Mouse (Mus musculus): ENCODE results near the gene Ltb. TPM values are rescaled to one million over a fixed set of nuclear protein-coding genes. Genes with fewer than 3 reads are reported as not detected.

Gene Ltb
- polyA plus RNA-seq, 1 experiment from 2014 or later, result 1.2 TPM

DNA sequence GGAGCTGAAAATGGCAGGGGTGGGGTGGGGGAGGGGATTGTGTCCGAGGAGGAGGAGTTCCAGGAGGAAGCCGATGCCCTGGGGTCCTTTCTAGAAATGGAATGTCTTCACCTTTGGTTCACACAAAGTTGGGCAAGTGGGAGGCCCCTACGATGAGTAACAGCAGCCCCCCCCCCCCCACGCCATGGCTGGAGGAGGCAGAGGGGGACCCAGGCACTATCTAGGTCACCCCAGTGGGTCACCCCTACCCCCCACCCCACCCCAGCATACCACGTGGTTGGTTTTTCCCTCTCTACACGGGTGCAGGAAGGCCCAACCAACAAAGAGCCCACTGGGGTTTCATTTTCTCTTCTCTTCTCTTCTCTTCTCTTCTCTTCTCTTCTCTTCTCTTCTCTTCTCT, 2.9 kb downstream of the Ltb start:
- Histone ChIP-seq H3K27me3 (replicated peaks) (peaks cover 74% of the 10 kb centered on the region), H3K9ac (no peak overlapping the region), H3K9me3 (replicated peaks) (no peaks in the 10 kb centered on the region), H3K4me1 (peaks cover 49% of the 10 kb centered on the region), H3K4me2 (no peak overlapping the region), H3K36me3 (no peaks in the 10 kb centered on the region), H3K4me3 (no peak overlapping the region), H3K27ac (no peak overlapping the region)
- ATAC-seq, result no peak
- 14% methylated on average over 5 of the region's 6 CpGs for WGBS (ENCODE audit: insufficient replicate concordance)

DNA sequence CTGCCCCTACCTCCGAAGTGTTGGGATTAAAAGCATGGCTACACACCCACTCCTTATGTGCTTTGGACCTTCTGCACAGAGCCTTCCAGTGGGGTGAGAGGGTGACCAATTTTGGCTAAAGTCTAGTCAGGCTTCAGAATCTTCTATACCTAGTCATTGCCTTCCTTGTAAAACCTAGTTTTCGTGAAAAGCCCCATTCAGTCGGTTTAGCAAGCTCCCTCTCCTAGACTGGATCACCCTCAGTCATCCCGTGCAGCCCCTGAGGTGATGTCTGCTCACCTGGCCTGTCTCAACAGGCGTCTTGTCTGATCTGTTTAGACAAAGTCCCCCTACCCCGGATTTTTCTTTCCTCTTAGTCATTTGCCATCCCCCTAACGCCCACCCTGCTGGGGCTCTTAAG, 3.8 kb downstream of the Ltb start:
- no peak for ATAC-seq
- peaks cover 83% of the 10 kb centered on the region for H3K27me3 ChIP-seq (replicated peaks)
- no peaks in the 10 kb centered on the region for H3K36me3 ChIP-seq
- no peaks in the 10 kb centered on the region for H3K9me3 ChIP-seq (replicated peaks)
- no peak overlapping the region for H3K9ac ChIP-seq
- peaks cover 49% of the 10 kb centered on the region for H3K4me1 ChIP-seq
- 51% methylated on average over 7 of the region's 7 CpGs for WGBS (ENCODE audit: insufficient replicate concordance)
- H3K27ac ChIP-seq, result no peak overlapping the region
- H3K4me3 ChIP-seq, result no peak overlapping the region
- no peak overlapping the region for H3K4me2 ChIP-seq

DNA sequence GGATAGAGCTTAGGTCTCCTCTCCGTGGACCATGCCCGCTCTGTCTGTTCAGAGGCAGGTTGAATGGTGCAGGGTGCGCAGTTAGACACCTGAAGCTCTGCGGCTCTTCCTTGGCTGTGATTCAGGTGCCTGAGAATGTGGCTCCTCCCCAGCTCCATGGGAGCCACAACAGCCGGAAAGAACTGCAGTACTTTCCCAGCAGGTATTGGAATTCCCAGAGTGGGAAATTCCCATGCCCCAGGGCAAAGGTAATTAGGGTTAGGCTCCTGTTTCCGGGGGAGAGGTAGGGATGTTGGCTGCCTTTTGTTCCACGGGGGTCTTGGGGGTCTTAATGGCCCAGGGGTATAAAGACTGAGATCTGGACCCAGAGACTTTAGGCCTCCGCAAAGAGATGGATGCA, 4.7 kb downstream of the Ltb start:
- no peak for ATAC-seq
- no peaks in the 10 kb centered on the region for H3K9me3 ChIP-seq (replicated peaks)
- no peak overlapping the region for H3K4me3 ChIP-seq
- H3K4me2 ChIP-seq, result no peak overlapping the region
- 63% methylated on average over 8 of the region's 8 CpGs for WGBS (ENCODE audit: insufficient replicate concordance)
- no peak overlapping the region for H3K27ac ChIP-seq
- no peaks in the 10 kb centered on the region for H3K36me3 ChIP-seq
- peaks cover 85% of the 10 kb centered on the region for H3K27me3 ChIP-seq (replicated peaks)
- no peak overlapping the region for H3K9ac ChIP-seq
- H3K4me1 ChIP-seq, result peaks cover 46% of the 10 kb centered on the region

DNA sequence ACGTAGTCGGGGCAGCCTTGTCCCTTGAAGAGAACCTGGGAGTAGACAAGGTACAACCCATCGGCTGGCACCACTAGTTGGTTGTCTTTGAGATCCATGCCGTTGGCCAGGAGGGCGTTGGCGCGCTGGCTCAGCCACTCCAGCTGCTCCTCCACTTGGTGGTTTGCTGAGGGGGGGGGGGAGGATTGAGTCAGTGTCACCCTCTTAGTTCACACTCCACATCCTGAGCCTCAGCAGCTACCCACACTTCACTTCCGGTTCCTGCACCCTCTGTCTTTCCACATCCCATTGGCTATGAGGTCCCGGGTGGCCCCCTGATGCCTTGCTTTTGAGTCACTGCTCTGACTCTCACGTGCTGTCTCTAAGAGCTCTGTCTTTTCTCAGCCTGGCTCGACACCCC, 6.2 kb downstream of the Ltb start:
- peaks cover 31% of the 10 kb centered on the region for H3K4me1 ChIP-seq
- H3K9me3 ChIP-seq (replicated peaks), result no peaks in the 10 kb centered on the region
- H3K36me3 ChIP-seq, result no peaks in the 10 kb centered on the region
- peaks cover 85% of the 10 kb centered on the region for H3K27me3 ChIP-seq (replicated peaks)
- no peak for ATAC-seq
- H3K4me3 ChIP-seq, result no peak overlapping the region; the same call in 1 of the 2 replicates
- no peak overlapping the region for H3K9ac ChIP-seq
- H3K27ac ChIP-seq, result 0 out of 2 replicates have a peak overlapping the region, but pooled peaks have one; percentile 24
- H3K4me2 ChIP-seq, result peak overlapping the region; percentile 44
- 39% methylated on average over 11 of the region's 11 CpGs for WGBS (ENCODE audit: insufficient replicate concordance)

DNA sequence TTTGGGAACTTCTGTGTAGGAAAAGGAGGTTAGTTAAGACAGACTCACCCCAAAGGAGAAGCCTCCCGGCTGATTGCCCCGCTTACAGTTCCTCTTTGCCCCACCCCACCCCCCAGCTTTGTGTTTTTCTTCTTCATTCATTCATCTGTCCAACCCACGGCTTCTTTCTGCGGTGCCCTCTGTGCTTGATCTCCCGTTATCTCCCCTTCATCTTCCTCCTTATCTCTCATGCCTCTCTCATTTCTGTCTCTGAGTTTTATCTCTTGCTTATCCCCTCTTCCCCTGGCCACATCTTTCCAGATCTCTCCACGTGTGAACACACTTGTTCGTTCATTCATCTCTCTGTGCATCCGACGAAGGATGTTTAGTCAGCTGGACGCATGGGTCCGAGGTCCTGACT, 6.9 kb downstream of the Ltb start:
- peaks cover 24% of the 10 kb centered on the region for H3K4me1 ChIP-seq
- no peaks in the 10 kb centered on the region for H3K36me3 ChIP-seq
- peak overlapping the region; percentile 32 for H3K4me3 ChIP-seq
- no peak for ATAC-seq
- peaks cover 79% of the 10 kb centered on the region for H3K27me3 ChIP-seq (replicated peaks)
- peak overlapping the region; percentile 44 for H3K4me2 ChIP-seq
- H3K9ac ChIP-seq, result no peak overlapping the region; the same call in 1 of the 2 replicates
- no peaks in the 10 kb centered on the region for H3K9me3 ChIP-seq (replicated peaks)
- H3K27ac ChIP-seq, result 0 out of 2 replicates have a peak overlapping the region, but pooled peaks have one; percentile 24
- whole genome bisulfite sequencing (ENCODE audit: insufficient replicate concordance), result 14% methylated on average over 11 of the region's 11 CpGs

DNA sequence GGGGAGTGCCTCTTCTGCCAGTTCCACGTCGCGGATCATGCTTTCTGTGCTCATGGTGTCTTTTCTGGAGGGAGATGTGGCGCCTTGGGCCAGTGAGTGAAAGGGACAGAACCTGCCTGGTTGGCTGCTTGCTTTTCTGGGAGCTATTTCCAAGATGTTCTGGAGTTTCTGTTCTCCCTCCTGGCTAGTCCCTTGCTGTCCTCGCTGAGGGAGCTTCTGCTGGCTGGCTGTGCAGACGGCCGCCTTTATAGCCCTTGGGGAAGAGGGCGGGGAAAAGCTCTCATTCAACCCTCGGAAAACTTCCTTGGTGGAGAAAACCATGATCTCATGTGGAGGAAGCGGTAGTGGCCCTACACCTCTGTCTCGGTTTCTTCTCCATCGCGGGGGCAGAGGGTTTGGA, 7.5 kb downstream of the Ltb start, which contains the start of gene Tnf:
Gene Tnf (minus strand): TSS at position 221 of the 400 bp plus-strand sequence.
- H3K9ac ChIP-seq, result no peak within 1 kb of the TSS; the same call in 1 of the 2 replicates
- H3K27ac ChIP-seq, result 0 out of 2 replicates have a peak within 1 kb of the TSS, but pooled peaks have one; percentile 24

DNA sequence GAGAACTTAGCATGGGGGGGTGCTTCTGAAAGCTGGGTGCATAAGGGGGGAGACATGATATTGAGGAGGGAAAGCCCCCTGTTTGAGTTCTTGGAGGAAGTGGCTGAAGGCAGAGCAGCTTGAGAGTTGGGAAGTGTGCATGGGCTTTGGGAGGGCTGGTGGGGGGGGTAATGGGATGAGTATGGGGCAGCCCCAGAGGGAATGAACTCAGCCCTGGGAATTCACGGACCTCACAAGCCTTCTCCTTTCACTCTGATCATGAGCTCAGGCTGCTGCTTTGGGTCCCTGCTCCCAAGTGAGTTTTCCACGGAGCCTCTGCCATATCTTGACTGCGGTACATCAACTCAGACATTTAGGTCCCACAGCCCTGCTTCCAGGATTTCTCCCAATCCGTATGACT, 8.2 kb downstream of the Ltb start:
- H3K27me3 ChIP-seq (replicated peaks), result peaks cover 68% of the 10 kb centered on the region
- WGBS (ENCODE audit: insufficient replicate concordance), result 57% methylated on average over 4 of the region's 4 CpGs
- H3K9ac ChIP-seq, result no peak overlapping the region
- peaks cover 15% of the 10 kb centered on the region; the same call in 1 of the 2 replicates for H3K4me1 ChIP-seq
- H3K9me3 ChIP-seq (replicated peaks), result no peaks in the 10 kb centered on the region
- ATAC-seq, result no peak
- no peaks in the 10 kb centered on the region for H3K36me3 ChIP-seq
- H3K4me3 ChIP-seq, result no peak overlapping the region
- no peak overlapping the region for H3K4me2 ChIP-seq
- no peak overlapping the region for H3K27ac ChIP-seq

More for the DNA sequence above, 7.5 kb downstream of the Ltb start, which contains the start of gene Tnf:
- Histone ChIP-seq H3K4me2 (peak within 1 kb of the TSS; percentile 44), H3K4me1 (peaks cover 19% of the 10 kb centered on the region; the same call in 1 of the 2 replicates), H3K27me3 (replicated peaks) (peaks cover 73% of the 10 kb centered on the region), H3K4me3 (peak within 1 kb of the TSS; percentile 32), H3K9me3 (replicated peaks) (no peaks in the 10 kb centered on the region), H3K36me3 (no peaks in the 10 kb centered on the region)
- no peak for ATAC-seq
- 9% methylated on average over 13 of the region's 13 CpGs for WGBS (ENCODE audit: insufficient replicate concordance)

DNA sequence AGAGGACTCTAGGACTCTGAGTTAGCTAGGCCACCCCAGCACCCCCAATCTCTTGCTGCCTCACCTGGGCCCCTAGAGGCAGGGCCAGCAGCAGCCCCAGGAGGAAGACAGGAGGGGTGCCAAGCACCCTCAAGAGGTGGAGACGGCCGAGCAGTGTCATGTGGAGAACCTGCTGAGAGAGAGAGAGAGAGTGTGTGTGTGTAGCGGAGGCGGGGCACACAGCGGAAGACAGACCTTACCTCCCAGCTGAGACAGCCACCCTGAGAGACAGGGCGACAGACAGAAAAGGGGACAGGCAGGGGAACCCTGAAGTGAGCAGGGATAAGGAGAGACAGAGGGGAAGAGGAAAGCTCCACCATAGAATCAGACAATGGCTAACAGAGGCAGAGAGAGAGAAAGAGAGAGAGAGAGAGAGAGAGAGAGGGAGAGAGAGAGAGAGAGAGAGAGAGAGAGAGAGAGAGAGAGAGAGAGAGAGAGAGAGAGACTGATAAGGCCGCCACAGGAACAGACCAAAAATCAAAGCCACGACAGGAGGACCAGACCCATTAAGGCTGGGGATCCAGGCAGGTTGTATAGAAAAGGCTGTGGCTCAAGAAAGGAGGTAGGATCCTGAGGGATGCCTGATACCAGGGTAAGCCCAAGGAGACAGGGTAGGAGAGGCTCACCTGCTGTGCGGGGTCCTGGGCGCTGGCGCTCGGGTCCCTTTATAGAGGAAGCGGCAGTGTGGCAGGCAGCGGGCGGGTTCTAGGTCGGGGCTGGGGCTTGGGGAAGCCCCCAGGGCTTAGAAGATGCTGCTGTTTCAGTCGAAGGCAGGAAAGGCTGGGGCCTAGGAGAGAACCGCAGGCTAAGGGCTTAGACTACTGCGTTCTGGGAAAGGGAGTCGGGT, 10.5 kb downstream of the Ltb start, which contains the start of gene Lta:
Gene Lta (minus strand): TSS at position 858 of the 886 bp plus-strand sequence.
- H3K27me3 ChIP-seq (replicated peaks), result peaks cover 58% of the 10 kb centered on the region
- no peaks in the 10 kb centered on the region for H3K36me3 ChIP-seq
- H3K4me2 ChIP-seq, result no peak within 1 kb of the TSS
- no peak within 1 kb of the TSS for H3K9ac ChIP-seq
- peaks cover 13% of the 10 kb centered on the region; the same call in 1 of the 2 replicates for H3K4me1 ChIP-seq
- H3K27ac ChIP-seq, result no peak within 1 kb of the TSS
- no peak within 1 kb of the TSS for H3K4me3 ChIP-seq
- WGBS (ENCODE audit: insufficient replicate concordance), result 30% methylated on average over 20 of the region's 20 CpGs
- H3K9me3 ChIP-seq (replicated peaks), result no peaks in the 10 kb centered on the region
- no peak for ATAC-seq

DNA sequence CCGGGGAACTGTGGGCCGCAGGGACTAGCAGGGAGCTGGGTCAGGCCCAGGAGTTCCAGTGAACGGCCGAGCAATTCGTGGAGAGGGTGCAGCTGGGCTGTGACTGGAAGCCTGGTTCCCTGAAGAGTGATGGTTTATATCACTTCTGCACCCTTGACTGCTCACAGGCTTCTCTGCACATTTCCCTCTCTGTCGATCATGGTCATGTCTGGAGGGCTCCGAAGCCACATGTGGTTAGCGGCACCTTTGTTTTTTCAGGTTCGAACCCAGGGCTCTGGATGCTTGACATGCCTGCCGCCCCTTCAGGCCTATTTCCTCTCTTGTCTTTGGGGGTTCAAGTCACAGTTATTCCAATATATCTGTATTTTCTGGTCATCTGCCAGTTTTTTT, 11.1 kb downstream of the Ltb start:
- no peaks in the 10 kb centered on the region for H3K36me3 ChIP-seq
- H3K27ac ChIP-seq, result no peak overlapping the region
- H3K4me3 ChIP-seq, result no peak overlapping the region
- no peaks in the 10 kb centered on the region for H3K9me3 ChIP-seq (replicated peaks)
- 49% methylated on average over 10 of the region's 10 CpGs for WGBS (ENCODE audit: insufficient replicate concordance)
- no peak overlapping the region for H3K9ac ChIP-seq
- H3K4me1 ChIP-seq, result 0 out of 2 replicates have a peak, but pooled peaks cover 9% of the 10 kb centered on the region
- ATAC-seq, result no peak
- H3K27me3 ChIP-seq (replicated peaks), result peaks cover 56% of the 10 kb centered on the region
- H3K4me2 ChIP-seq, result no peak overlapping the region

DNA sequence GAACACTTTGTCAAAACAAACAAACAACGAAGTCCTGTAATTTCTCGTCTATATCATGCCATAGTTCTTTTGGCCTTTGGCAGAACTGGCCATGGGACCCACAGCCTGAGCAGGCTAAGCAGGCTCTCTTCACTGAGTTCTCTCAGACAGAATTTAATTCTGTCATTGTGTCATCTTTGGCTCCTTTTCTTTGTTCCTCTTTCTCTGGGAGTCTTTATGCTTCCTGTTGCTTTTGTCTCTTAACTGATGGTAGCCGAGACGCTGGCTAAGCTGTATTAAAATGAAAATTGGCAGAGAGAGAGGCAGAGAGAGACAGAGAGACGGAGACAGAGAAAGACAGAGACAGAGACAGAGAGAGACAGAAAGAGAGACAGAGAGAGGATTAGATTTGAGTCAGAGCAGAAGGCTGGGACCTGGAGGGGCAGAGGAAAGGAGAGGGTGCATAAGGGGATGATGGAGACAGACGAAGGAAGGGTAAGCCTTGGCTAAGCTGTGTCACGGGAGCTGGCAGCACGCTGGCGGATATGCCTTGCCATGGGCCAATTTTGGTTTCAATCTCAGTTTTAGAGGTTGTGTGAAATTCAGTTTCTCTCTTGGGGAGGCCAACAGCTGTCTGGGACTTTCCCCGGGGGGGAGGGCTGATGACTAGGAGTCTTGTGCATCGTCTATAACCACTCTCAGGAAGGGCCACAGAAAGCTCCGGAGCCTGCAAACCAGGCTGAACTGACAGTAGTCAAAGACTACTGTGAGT, 15.7 kb downstream of the Ltb start:
- WGBS (ENCODE audit: insufficient replicate concordance), result 45% methylated on average over 12 of the region's 12 CpGs
- no peaks in the 10 kb centered on the region for H3K36me3 ChIP-seq
- peaks cover 23% of the 10 kb centered on the region for H3K27me3 ChIP-seq (replicated peaks)
- no peak overlapping the region for H3K9ac ChIP-seq
- no peak for ATAC-seq
- H3K9me3 ChIP-seq (replicated peaks), result no peaks in the 10 kb centered on the region
- H3K4me1 ChIP-seq, result 0 out of 2 replicates have a peak, but pooled peaks cover 6% of the 10 kb centered on the region
- H3K27ac ChIP-seq, result no peak overlapping the region
- no peak overlapping the region for H3K4me2 ChIP-seq
- H3K4me3 ChIP-seq, result no peak overlapping the region

DNA sequence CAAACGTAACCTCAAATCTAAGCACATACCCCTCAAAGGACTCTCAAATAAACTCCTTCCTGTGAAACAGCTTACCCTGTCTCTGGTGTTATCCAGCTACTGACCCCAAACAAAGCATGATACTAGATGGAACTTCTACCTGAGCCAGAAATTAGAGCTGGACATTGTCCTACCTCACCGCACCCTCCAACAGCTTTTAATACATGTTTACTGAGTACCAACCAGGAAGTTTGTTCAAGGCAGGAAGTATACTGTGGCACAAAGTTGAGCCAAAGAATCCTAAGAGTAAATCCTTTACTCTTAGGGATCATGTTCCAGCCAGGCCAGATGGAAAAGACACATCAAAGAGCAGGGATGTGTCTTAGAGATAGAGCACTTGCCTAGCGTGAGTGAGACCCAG, 16.4 kb downstream of the Ltb start:
- Histone ChIP-seq H3K4me1 (0 out of 2 replicates have a peak, but pooled peaks cover 7% of the 10 kb centered on the region), H3K9ac (no peak overlapping the region), H3K36me3 (no peaks in the 10 kb centered on the region), H3K27me3 (replicated peaks) (peaks cover 19% of the 10 kb centered on the region; the same call in 1 of the 2 replicates), H3K4me2 (no peak overlapping the region), H3K4me3 (no peak overlapping the region), H3K9me3 (replicated peaks) (no peaks in the 10 kb centered on the region), H3K27ac (no peak overlapping the region)
- 58% methylated on average over 3 of the region's 3 CpGs for WGBS (ENCODE audit: insufficient replicate concordance)
- no peak for ATAC-seq
